8 mouse cellular contexts compared by ENCODE assay signal in the genomic region with DNA sequence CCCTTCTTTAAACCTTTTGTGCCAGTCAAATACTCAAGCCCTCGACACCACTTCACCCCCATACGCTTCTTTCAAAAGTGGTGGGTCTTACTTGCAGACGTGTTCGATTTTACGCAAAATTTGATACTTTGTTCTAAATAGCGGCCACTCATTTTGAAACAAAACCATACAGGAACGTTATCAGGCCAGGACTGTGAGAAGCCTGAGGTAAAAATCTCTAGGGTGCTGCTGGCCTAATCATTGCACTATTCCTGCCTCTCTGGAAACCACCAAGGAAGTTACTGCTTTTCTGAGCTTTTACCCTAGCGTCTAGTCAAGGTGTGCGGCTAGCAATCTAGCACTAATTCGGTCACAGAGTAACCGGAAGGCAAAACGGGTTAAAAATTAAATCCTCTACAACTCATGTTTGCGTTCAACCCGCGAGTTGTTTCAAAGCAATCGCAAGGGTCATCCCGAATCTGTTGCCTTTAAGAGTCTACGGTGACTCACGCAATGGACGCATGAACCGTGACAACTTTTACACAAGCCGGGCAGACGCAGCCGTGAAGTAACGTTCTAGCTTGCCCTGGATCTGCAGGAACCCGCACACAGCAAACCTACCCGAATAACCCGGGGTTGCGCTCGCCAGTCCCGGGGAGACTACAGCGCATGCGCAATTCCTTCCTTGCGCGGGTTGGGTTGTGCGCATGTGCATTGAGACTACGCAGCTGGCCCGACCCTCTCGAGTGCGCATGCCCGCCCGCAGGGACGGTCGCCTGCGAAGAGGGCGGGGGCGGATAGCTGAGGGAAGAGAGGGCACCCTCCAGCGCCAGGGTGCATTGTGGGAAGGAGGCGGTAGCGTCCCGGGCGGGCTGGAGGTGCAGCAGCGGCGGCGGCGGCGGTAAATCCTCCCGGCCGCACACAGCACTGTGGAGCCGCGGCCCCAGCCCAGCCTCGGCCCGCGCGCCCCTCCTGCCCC. TPM values are rescaled to one million over a fixed set of nuclear protein-coding genes. Genes with fewer than 3 reads are reported as not detected.
DNase-seq lines count a peak whose midpoint lies in the region; ATAC-seq lines count a peak whose summit lies in the region.

Thap12 (plus strand) TSS at position 821 of the 958 bp plus-strand sequence.

- H3K4me3 ChIP-seq in heart, embryonic 10.5 days = peak within 1 kb of the TSS; percentile 89
- H3K4me3 ChIP-seq in kidney, embryonic 15.5 days (replicated peaks) = peak within 1 kb of the TSS; percentile 100

- 2% methylated on average over 64 of the region's 65 CpGs for WGBS in heart, embryonic 10.5 days
- WGBS in kidney, embryonic 15.5 days = 3% methylated on average over 62 of the region's 65 CpGs

- no peaks in the 10 kb centered on the region for H3K36me3 ChIP-seq in heart, embryonic 10.5 days
- H3K36me3 ChIP-seq in kidney, embryonic 15.5 days = no peaks in the 10 kb centered on the region

- no peaks in the 10 kb centered on the region for H3K9me3 ChIP-seq in heart, embryonic 10.5 days
- H3K9me3 ChIP-seq in kidney, embryonic 15.5 days (replicated peaks) = no peaks in the 10 kb centered on the region

- no peaks in the 10 kb centered on the region for H3K27me3 ChIP-seq in heart, embryonic 10.5 days (ENCODE audit: insufficient read depth, poor library complexity, severe bottlenecking)
- H3K27me3 ChIP-seq in kidney, embryonic 15.5 days = no peaks in the 10 kb centered on the region

- DNase-seq in B cell, adult 2 months = peak; percentile 98
- peak; percentile 99 for DNase-seq in brain, adult 2 months (ENCODE audit: low read depth, low spot score)
- peak; percentile 99 for DNase-seq in heart, embryonic 10.5 days (ENCODE audit: low spot score)
- peak; percentile 99 for DNase-seq in liver
- peak; percentile 99 to 100 for DNase-seq in spleen, postnatal 4 days (ENCODE audit: low spot score in 2 of 2)

- H3K4me1 ChIP-seq in heart, embryonic 10.5 days = peaks cover 24% of the 10 kb centered on the region
- H3K4me1 ChIP-seq in kidney, embryonic 15.5 days = peaks cover 28% of the 10 kb centered on the region

- peak; percentile 97 for ATAC-seq in erythroblast, adult 5-6 weeks (replicated peaks; ENCODE audit: low FRiP score, poor library complexity, severe bottlenecking)
- peak; percentile 98 for ATAC-seq in kidney, embryonic 15.5 days (replicated peaks; ENCODE audit: low FRiP score)
- peak; percentile 97 for ATAC-seq in monocyte, adult 5-6 weeks (replicated peaks; ENCODE audit: insufficient number of reproducible peaks, low FRiP score, low TSS enrichment, poor library complexity, severe bottlenecking)

- peak within 1 kb of the TSS; percentile 77 for H3K4me2 ChIP-seq in kidney, embryonic 15.5 days

- peak within 1 kb of the TSS; percentile 95 for H3K27ac ChIP-seq in heart, embryonic 10.5 days
- peak within 1 kb of the TSS; percentile 94 for H3K27ac ChIP-seq in kidney, embryonic 15.5 days

- peak within 1 kb of the TSS; percentile 94 for H3K9ac ChIP-seq in kidney, embryonic 15.5 days

RNA-seq across cellular contexts. Expression of gene Thap12, which starts in this region (rescaled TPM):
- 4.8 and 11.3 TPM in 2 replicates for total RNA-seq in erythroblast, adult 5-6 weeks (2015; ENCODE audit: low replicate concordance)
- 7.2 and 11.8 TPM in 2 replicates for total RNA-seq in erythroblast, adult 5-6 weeks (2017; ENCODE audit: low replicate concordance)
- polyA plus RNA-seq in heart, embryonic 10.5 days (2016; fragmentation: Nextera tagmentation; extraction: Ambion mirVana) = 39.5 and 40.6 TPM in 2 replicates
- 61.3 and 61.7 TPM in 2 replicates for polyA plus RNA-seq in kidney, embryonic 15.5 days (2015; fragmentation: Nextera tagmentation; extraction: Ambion mirVana)
- 32.9 to 43.6 TPM (median 40.7 TPM) in 3 replicates for total RNA-seq in monocyte, adult 5-6 weeks (2017)

Comparison
In these comparisons a context has a peak if more than half of its experiments do, and no peak if none do; other contexts are left out.
1. Peak in every context shown above with its lines: DNase-seq, ATAC-seq, H3K4me3 ChIP-seq and H3K27ac ChIP-seq.